Mouse (Mus musculus): ENCODE data around the gene Asb1.

The Asb1 gene

DNA sequence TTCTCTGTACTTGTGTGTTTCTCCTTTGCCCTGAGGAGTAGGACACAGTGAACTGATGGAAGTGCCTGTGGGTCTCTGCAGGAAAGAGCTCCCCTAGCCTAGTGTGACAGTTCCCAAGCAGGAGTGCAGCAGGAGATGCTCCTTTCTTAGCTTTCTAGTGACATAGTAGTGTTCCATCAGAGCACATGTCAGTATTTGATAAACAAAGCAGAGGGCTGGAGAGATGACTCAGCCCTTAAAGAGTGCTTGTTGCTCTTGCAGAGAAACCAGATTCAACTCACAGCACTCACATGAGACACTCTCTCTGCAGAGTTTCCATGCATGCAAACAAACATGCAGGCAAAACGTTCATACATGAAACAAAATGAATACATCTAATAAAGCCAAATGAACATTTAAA, 4.9 kb downstream of the Asb1 start:
- no peak for DNase-seq (ENCODE audit: low spot score)

DNA sequence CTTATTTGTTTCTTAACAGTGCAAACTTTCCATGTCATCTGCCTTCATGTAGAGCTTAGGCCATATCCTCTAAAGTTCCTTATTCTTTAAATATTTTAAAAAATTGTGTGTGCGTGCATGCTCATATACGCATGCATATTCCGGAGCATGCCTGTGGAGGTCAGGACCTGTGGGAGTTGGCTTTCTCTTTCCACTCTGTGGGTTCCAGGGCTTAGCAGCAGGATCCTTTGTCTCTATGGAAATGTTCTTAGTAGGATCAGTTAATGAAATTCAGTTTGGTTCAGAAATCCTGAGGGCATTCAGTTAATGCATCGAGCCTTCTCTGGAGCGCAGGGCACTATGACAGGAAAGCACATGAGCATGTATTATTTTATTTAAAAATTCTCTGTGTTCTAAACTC, 7.2 kb downstream of the Asb1 start:
- DNase-seq (ENCODE audit: low spot score) = no peak

DNA sequence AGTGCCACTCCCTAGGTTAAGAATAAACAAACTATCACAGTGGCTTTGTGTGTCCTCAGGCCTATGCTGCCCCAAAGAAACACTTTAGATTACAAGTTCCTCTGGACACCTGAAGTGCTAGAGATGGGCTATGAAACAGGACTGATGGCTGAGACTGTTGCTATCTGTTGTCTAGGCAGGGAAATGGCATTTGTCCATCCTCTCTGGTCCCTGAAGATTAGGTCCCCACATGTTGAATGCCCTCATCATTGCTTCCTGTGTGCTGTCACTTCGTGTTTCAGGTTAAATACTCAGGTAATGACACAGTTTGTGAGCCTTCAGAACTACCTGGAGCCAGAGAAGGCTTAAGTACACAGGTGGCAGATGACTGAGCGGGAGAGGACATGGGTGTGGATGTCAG, 8.7 kb downstream of the Asb1 start:
- no peak for DNase-seq (ENCODE audit: low spot score)

GRCm38 (mm10) chr1:91557099-91557498, 16.8 kb downstream of the Asb1 start:
- no peak for DNase-seq (ENCODE audit: low spot score)

- no peak for DNase-seq (ENCODE audit: low spot score)
These were observed 20.9 kb downstream of the Asb1 start for GRCm38 (mm10) chr1:91561226-91561625.

- no peak for DNase-seq (ENCODE audit: low spot score)
These were observed 22.7 kb downstream of the Asb1 start for GRCm38 (mm10) chr1:91562977-91563590.

DNA sequence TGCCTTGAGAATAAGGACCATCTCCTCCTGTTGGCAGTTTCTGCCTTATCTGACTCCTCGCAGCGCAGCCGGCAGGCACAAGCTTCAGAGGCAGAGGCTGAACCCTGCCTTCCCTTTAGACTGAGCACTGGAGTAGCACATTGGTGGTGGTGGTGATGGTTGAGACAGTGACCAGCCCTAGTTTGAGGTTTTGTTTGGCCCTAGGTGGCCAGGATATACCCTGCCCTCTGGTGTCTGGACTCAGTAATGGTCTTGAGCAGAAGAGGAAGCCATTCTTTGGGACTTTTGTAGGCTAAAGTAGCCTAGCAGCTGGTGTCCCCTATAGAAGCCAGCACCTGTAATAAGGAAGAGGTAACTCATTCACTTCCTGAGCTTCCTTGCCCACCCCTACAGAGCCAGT, 23.7 kb downstream of the Asb1 start:
- DNase-seq (ENCODE audit: low spot score) = no peak

DNA sequence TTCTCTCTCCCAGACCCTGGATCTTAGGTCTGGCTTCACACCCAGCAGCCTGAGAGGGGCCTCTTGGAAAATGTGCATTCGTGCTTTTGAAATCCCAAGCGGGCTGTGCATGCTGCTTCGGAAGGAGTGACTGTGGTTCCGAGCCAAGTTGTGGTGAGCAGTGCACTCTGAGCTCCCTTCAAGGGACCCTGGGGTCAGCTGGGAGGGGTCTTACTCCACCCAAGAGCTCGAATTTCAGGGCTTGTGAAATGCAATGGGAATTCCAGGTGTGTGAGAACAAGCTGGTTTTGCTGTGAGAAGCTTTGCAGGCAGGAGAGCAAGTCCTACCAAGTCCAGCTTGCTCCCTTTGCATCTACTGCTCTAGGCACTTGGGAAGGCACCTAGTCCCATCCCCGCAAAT, 24.3 kb downstream of the Asb1 start:
- DNase-seq (ENCODE audit: low spot score) = no peak

DNA sequence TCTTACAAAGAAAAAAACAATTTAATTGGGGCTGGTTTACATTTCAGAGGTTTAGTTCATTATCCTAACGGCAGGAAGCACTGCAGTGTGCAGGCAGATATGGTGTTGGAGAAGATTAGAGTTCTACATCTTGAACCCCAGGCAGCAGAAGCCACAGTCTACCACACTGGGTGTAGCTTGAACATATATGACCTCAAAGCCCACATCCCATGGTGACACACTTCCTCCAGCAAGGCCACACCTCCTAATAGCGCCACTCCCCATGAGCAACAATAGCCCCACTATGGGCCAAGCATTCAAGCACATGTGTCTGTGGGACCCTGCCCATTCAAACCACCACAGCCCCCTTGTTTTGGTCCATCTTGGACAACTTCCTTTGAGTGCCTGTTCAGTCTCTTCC, 26.9 kb downstream of the Asb1 start:
- DNase-seq (ENCODE audit: low spot score) = no peak

DNA sequence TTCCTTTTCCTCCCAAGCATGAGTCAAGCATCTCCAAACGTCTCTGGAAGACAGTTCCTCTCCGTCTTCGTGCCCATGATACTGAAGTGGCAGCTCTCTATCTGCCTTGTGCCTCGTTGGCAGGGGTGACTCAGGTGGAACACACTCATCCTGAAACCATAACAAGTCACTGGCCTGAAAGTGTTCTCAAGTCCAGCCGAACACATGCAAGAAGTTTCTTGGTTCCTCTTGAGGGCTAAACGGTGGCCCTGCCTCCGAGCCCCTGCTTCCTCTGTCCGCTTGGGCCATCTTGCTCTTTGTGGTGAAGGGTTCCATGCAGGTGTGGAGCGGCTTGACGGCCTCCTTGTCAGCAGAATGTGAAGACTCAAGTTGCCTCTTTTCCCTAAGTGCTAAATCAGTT, 32.1 kb downstream of the Asb1 start:
- no peak for DNase-seq (ENCODE audit: low spot score)

DNA sequence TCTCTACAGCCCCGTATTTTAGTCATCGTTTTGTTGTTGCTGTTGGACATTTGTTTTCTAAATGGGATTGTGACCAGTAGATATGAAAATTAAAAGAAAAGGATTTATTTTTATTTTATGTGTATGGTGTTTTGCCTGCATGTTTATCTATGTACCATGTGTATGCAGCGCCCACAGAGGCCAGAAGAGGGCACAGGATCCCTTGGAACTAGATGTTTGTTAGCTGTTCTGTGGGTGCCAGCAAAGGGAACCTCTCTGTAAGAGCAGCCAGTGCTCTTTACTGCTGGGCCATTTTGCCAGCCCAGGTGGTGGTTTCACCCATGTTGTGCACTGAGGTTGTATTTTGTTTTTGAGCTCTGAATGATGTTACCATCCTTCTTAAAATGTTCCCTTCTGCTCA, 33.9 kb downstream of the Asb1 start:
- DNase-seq (ENCODE audit: low spot score) = no peak

DNA sequence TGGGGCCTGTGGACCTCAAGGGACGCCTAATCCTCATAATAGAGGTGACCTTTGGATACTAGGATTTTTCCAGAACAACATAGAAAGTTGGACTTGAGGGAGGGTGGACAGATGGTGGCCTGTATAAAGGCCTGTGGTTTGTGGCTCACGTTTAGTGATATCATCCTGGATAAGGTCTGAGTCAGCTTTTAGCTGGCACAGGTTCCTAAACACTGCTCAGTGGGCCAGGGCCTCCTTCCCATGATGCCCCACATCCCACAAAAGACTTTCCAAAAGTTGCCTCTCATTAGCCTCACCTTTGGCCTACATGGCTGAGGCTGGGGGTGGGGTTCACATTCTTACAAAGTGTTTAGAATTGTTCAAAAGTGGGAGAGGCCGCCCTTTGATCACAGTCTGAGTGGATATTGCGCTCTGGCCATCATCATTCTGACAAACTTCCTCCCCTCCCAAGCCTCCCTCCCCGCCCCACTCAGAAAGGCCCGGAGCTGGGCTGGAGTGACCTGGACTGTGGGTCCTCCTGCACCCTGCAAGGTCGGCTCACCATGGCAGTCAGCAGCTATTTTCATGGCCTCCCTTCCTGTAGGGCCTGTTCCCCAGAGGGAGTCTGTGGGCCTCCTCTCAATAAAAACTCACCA, 37.7 kb downstream of the Asb1 start:
- DNase-seq (ENCODE audit: low spot score) = no peak

DNA sequence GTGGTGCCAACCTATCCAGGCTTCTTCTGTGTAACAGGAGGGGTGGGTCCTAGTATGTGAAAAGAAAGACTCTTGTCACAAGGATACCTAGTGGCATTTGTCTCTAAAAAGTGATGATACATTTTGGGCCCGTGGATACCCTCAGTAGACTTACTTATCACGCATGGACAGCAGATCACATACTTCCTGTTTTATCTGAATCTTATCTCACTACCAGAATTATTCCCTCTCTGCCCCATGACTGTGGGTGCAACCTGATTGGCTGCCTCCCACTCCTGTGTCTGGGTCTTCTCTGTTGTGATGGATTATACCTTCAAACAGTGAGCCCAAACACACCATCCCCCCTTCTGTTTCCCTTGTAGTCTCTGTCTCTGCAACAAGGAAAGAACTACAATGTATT, 40.2 kb downstream of the Asb1 start:
- DNase-seq (ENCODE audit: low spot score) = no peak

DNA sequence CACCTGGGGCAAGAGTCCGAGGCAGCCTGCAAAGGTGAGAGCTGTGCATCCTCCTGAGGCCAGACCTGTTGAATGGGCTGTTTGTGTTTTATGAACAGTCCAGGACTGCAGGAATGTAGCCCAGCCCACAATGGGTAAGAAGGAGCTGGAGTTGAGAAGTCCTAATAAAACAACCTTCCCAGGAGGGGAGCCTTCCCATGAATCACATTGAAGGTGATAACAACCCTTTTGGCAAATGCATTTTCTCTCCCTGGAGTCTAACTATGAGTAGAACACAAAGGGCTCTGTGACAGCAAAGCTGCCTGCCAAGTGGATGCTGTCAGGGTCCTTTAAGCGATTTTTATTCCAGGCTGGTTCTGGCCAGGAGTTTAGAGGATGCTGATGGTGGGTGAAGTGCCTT, 40.9 kb downstream of the Asb1 start:
- no peak for DNase-seq (ENCODE audit: low spot score)

- DNase-seq (ENCODE audit: low spot score) = no peak
These were observed 44.9 kb downstream of the Asb1 start for GRCm38 (mm10) chr1:91584969-91585835.

DNA sequence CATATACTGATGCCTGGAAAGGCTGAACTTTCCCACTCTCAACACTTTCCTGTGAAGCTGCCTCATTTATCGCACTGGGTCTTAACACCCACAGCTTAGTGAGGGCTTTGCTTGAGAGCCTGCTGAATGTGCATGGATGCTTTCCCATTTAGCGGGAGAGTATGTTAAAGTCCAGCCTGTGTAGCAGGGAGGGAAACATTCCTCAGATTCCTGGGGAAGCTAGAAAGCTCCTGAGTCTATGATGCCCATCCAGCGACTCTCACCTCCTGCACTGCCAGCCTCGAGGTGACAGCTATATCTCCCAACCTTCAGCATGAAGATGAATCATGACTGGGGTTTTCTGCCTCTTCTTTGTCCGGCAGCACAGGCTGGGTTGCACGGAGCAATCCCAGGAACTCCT, 49.4 kb downstream of the Asb1 start:
- DNase-seq (ENCODE audit: low spot score) = no peak

DNA sequence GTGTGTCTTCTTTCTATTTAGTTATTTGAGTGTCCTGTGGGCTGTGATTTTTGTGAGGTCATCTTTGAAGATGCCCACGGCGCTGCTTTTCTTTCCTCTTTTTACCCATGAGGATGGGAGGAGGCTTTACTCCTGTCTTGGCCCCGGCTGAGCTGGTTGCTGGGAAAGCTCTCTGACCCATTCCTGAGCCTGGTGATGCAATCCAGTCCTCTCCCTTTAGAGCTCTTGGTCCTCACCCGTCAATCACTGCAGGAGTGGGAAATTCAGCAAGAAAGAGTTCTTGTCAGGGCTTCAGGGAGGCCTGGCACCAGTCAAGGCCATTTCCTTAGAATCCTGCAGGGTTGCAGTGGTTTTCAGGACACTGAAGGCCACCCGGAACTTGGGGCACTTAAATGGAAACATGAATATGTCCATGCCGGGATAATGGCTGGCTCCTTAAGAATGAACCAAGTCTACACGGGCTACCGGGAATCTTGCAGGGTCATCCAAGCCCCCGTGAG, 55.2 kb downstream of the Asb1 start:
- DNase-seq (ENCODE audit: low spot score) = no peak

- no peak for DNase-seq (ENCODE audit: low spot score)
These were observed 57.3 kb downstream of the Asb1 start for GRCm38 (mm10) chr1:91597611-91598010.

- DNase-seq (ENCODE audit: low spot score) = peak; percentile 26
These were observed 60.5 kb downstream of the Asb1 start for GRCm38 (mm10) chr1:91600671-91601361.

DNA sequence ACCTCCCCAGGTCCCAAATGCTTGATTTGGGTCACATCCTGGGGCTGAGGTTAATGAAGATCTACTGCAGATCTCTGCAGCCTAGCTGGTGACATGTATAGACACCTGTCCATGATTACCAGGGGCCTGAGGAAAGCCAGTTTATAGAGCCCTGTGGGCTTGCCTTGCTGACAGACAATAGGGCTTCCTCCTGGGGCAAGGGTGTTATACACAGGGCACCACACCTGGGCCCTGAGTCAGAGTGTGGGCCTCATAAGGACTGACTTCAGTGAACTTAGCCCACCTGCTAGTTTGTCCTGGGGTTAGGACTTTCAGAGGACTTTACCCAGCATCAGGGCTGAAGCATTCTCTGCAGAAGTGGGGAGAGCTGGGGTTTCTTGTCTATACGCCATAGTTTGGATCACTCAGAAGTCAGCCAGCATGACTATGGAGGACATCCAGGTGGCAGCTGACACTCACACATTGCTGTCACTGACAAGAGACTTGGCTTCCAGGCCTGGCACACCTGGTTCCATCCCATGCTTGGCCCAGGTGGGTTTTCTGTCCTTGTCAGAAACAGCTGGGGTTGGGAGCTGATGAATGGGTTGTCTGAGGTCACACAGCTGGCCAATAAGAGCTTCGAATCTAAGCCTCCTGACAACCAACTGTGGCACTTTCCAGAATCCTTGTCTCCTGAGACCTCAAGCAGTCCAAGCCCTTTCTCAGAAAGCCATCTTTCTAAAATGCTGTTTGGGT, 61.2 kb downstream of the Asb1 start:
- no peak for DNase-seq (ENCODE audit: low spot score)

DNA sequence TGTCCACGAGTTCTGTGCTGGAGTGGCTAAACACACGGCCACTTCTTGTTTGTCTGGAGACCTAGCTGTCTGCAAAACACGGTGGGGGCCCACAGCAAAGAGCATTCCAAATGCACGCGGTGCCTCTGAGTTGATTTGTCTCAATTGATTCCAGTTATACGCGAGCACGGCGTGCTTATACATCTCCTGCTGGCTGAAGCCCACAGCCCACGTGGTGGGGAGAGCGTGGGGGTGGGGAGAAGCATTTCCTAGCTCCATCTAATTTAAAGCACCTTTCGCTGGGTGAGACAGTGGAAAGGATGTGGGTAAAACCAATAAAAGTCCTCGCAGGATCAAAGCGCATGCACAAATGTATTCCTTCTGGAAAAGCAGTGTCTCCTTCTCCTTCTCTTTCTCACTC, 65.3 kb downstream of the Asb1 start:
- DNase-seq (ENCODE audit: low spot score) = no peak

DNA sequence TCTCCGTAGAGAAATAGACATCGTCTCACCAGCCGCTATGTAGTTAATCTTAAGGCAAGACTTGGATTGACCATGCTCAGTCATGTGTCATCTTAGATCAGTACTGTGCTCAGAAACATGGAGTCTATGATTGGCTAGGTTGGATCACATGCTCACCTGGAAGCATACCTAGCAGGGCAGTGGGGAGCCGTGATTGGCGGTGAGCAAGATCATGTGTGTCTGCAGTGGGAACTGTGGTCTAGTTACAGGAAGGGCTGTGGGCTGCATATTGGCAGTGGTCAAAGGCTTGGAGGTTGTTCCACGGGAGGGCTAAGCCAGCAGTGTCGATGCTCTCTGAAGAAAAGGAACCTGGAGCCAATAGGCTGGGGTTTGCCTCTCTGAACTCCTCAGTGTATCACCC, 66.4 kb downstream of the Asb1 start:
- DNase-seq (ENCODE audit: low spot score) = no peak

Measured in yolk sac, embryonic 10.5 days (tissue).